ENCODE assay signal across 34 mouse cellular contexts in the genomic region with DNA sequence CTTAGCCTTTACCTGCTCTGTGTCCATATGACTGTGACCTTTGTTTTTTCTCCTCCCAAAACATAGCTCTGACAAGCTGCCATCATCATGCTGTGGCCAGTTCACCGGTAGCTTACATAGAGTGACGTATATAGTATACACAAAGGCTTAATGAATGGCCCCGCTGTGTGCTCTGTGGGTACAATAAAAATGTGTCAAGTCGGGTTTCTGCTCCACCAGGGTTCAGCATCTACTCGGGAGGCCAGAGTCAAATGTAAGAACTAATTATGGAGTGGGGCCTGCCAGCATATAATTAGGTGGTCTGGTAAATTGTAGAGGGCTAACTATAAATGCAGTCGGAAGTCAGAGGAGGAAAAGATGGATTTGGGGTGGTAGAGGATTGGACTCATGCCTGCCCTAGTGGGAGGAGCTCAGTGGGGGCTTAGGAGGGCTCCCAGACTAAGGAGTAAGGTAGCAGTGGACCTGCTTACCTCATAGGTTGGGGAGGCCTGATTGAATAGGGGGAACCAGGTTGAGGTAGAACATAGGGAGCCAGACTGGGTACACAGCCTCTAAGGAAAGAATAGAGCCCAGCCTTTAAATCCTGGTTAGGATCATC. TPM values are rescaled to one million over a fixed set of nuclear protein-coding genes. Genes with fewer than 3 reads are reported as not detected.
DNase-seq lines count a peak whose midpoint lies in the region; ATAC-seq and TF ChIP-seq lines count a peak whose summit lies in the region.
"Had no signal": no experiment of that assay in that cellular context is flagged by ENCODE, and none has a peak within 500 bp of the region (broad histone marks: within the 10 kb centered on the region; RNA-seq: fewer than 3 reads in every experiment).

No protein-coding gene starts in this region.

- no peaks in the 10 kb centered on the region for H3K36me3 ChIP-seq in liver, embryonic 11.5 days (ENCODE audit: control insufficient read depth, insufficient read depth, low read length)
- H3K36me3 ChIP-seq in liver, embryonic 12.5 days: no peaks in the 10 kb centered on the region
- H3K36me3 ChIP-seq in embryonic facial prominence, embryonic 13.5 days: no peaks in the 10 kb centered on the region
- no peaks in the 10 kb centered on the region for H3K36me3 ChIP-seq in limb, embryonic 14.5 days (ENCODE audit: control insufficient read depth, insufficient read depth, low read length)
- H3K36me3 ChIP-seq: heart, embryonic 15.5 days; hindbrain, embryonic 13.5 days; kidney, embryonic 15.5 days; midbrain, embryonic 15.5 days had no signal

- H3K4me3 ChIP-seq in liver, embryonic 11.5 days (ENCODE audit: low read depth, low read length): no peak overlapping the region
- no peak overlapping the region for H3K4me3 ChIP-seq in liver, embryonic 12.5 days
- H3K4me3 ChIP-seq in embryonic facial prominence, embryonic 13.5 days: no peak overlapping the region
- no peak overlapping the region for H3K4me3 ChIP-seq in limb, embryonic 14.5 days (replicated peaks; ENCODE audit: low read length)
- H3K4me3 ChIP-seq: heart, embryonic 15.5 days; hindbrain, embryonic 13.5 days; kidney, embryonic 15.5 days; left cerebral cortex, adult 2 months; megakaryocyte, embryonic 14.5 days; midbrain, embryonic 15.5 days had no signal

- no peak overlapping the region for H3K27ac ChIP-seq in liver, embryonic 11.5 days (ENCODE audit: low read depth, low read length)
- H3K27ac ChIP-seq in liver, embryonic 12.5 days: no peak overlapping the region
- H3K27ac ChIP-seq in embryonic facial prominence, embryonic 13.5 days: no peak overlapping the region
- H3K27ac ChIP-seq in limb, embryonic 14.5 days (replicated peaks; ENCODE audit: low read depth, low read length): no peak overlapping the region
- H3K27ac ChIP-seq: heart, embryonic 15.5 days; hindbrain, embryonic 13.5 days; kidney, embryonic 15.5 days; left cerebral cortex, adult 2 months; midbrain, embryonic 15.5 days had no signal

- WGBS in liver, embryonic 11.5 days: 75% methylated on average over 6 of the region's 6 CpGs
- 65% methylated on average over 6 of the region's 6 CpGs for WGBS in liver, embryonic 12.5 days (ENCODE audit: insufficient replicate concordance)
- 65% methylated on average over 6 of the region's 6 CpGs for WGBS in embryonic facial prominence, embryonic 13.5 days
- WGBS in limb, embryonic 14.5 days: 29% methylated on average over 6 of the region's 6 CpGs

- no peaks in the 10 kb centered on the region; the same call in 1 of the 2 replicates for H3K27me3 ChIP-seq in liver, embryonic 11.5 days (replicated peaks; ENCODE audit: control insufficient read depth, insufficient read depth, low read length)
- no peaks in the 10 kb centered on the region for H3K27me3 ChIP-seq in liver, embryonic 12.5 days (replicated peaks)
- H3K27me3 ChIP-seq in embryonic facial prominence, embryonic 13.5 days: peaks cover 3% of the 10 kb centered on the region; the same call in 1 of the 2 replicates
- no peaks in the 10 kb centered on the region for H3K27me3 ChIP-seq in limb, embryonic 14.5 days (ENCODE audit: control insufficient read depth, insufficient read depth, low read length)
- H3K27me3 ChIP-seq: CH12.LX; heart, embryonic 15.5 days; megakaryocyte, embryonic 14.5 days; midbrain, embryonic 15.5 days had no signal

- DNase-seq in liver, embryonic 11.5 days (ENCODE audit: low spot score): peak; percentile 17
- DNase-seq in forelimb bud, embryonic 11.5 days (ENCODE audit: low read depth, low spot score): peak; percentile 54
- no peak for DNase-seq in limb, embryonic 14.5 days (ENCODE audit: low spot score)
- DNase-seq in right cerebral cortex, postnatal 25 days: no peak
- no peak for DNase-seq in adrenal gland, postnatal 10 days
- DNase-seq: adrenal gland, adult 8-10 months; B cell, adult 2 months; cerebellum, adult 9-10 months; cerebellum, postnatal 36 days; kidney, adult 18-20 months; kidney, postnatal 25 days; liver, postnatal 0 days; lung, postnatal 4 days; spleen, adult 18-20 months; thymus, postnatal 25 days had no signal

- no peak for ATAC-seq in liver, embryonic 11.5 days (replicated peaks; ENCODE audit: low FRiP score)
- ATAC-seq in liver, embryonic 12.5 days: no peak
- ATAC-seq in embryonic facial prominence, embryonic 13.5 days (ENCODE audit: insufficient number of reproducible peaks, insufficient read depth, low FRiP score, low TSS enrichment, low read depth): 0 out of 2 replicates have a peak, but pooled peaks have one; percentile 20
- ATAC-seq in limb, embryonic 14.5 days (ENCODE audit: low FRiP score, low read depth): 0 out of 2 replicates have a peak, but pooled peaks have one; percentile 50
- ATAC-seq: activated CD4-positive, CD25-positive, alpha-beta regulatory T cell, adult 4 months; forebrain, embryonic 14.5 days; liver, postnatal 0 days; lung, postnatal 0 days; midbrain, embryonic 15.5 days had no signal

- H3K4me1 ChIP-seq in liver, embryonic 11.5 days (replicated peaks; ENCODE audit: control insufficient read depth, insufficient read depth, low read length): no peaks in the 10 kb centered on the region
- H3K4me1 ChIP-seq in liver, embryonic 12.5 days: no peaks in the 10 kb centered on the region
- no peaks in the 10 kb centered on the region for H3K4me1 ChIP-seq in embryonic facial prominence, embryonic 13.5 days
- no peaks in the 10 kb centered on the region for H3K4me1 ChIP-seq in limb, embryonic 14.5 days (ENCODE audit: control insufficient read depth, insufficient read depth, low read length)
- H3K4me1 ChIP-seq: heart, embryonic 15.5 days; hindbrain, embryonic 13.5 days; kidney, embryonic 15.5 days; megakaryocyte, embryonic 14.5 days; midbrain, embryonic 15.5 days had no signal

- TF ChIP-seq POLR2A in limb, embryonic 14.5 days (IDR thresholded peaks at IDR 0.05; ENCODE audit: borderline replicate concordance, extremely low read depth, insufficient read depth, insufficient read length): no peak

- no peak overlapping the region for H3K9ac ChIP-seq in liver, embryonic 11.5 days (ENCODE audit: low read depth, low read length)
- H3K9ac ChIP-seq in liver, embryonic 12.5 days: no peak overlapping the region
- no peak overlapping the region for H3K9ac ChIP-seq in embryonic facial prominence, embryonic 13.5 days
- no peak overlapping the region for H3K9ac ChIP-seq in limb, embryonic 14.5 days (ENCODE audit: low read depth, low read length, severe bottlenecking)
- H3K9ac ChIP-seq: heart, embryonic 15.5 days; hindbrain, embryonic 13.5 days; kidney, embryonic 15.5 days; liver, postnatal 0 days; midbrain, embryonic 15.5 days had no signal

- no peak overlapping the region for H3K4me2 ChIP-seq in liver, embryonic 11.5 days
- H3K4me2 ChIP-seq in liver, embryonic 12.5 days: no peak overlapping the region
- no peak overlapping the region for H3K4me2 ChIP-seq in embryonic facial prominence, embryonic 13.5 days
- H3K4me2 ChIP-seq in limb, embryonic 14.5 days (replicated peaks; ENCODE audit: low read depth, low read length, severe bottlenecking): no peak overlapping the region
- H3K4me2 ChIP-seq: heart, embryonic 15.5 days; hindbrain, embryonic 13.5 days; kidney, embryonic 15.5 days; midbrain, embryonic 15.5 days had no signal

- H3K9me3 ChIP-seq in liver, embryonic 11.5 days (ENCODE audit: control insufficient read depth, low read length): no peaks in the 10 kb centered on the region; the same call in 1 of the 2 replicates
- H3K9me3 ChIP-seq in liver, embryonic 12.5 days (replicated peaks): no peaks in the 10 kb centered on the region
- peaks cover 4% of the 10 kb centered on the region; the same call in 1 of the 2 replicates for H3K9me3 ChIP-seq in embryonic facial prominence, embryonic 13.5 days
- peaks cover 9% of the 10 kb centered on the region; the same call in 1 of the 2 replicates for H3K9me3 ChIP-seq in limb, embryonic 14.5 days (ENCODE audit: control insufficient read depth, low read length)
- H3K9me3 ChIP-seq: hindbrain, embryonic 13.5 days; midbrain, embryonic 15.5 days had no signal

RNA-seq across cellular contexts. Expression of a gene that starts 32.0 kb away (rescaled TPM):
- 1.9 and 2.0 TPM in 2 replicates for polyA plus RNA-seq in liver, embryonic 11.5 days (2014; fragmentation: Nextera tagmentation; extraction: Ambion mirVana)
- polyA plus RNA-seq in liver, embryonic 12.5 days (2016; fragmentation: Nextera tagmentation; extraction: Ambion mirVana): 0.63 and 0.98 TPM in 2 replicates
- polyA plus RNA-seq in embryonic facial prominence, embryonic 13.5 days (2015; fragmentation: Nextera tagmentation; extraction: Ambion mirVana): 1.4 and 6.5 TPM in 2 replicates
- 1.3 and 1.6 TPM in 2 replicates for polyA plus RNA-seq in limb, embryonic 14.5 days (2012; rRNA removed)
- polyA plus RNA-seq in limb, embryonic 14.5 days (2014; fragmentation: Nextera tagmentation; extraction: Ambion mirVana): 0.84 and 2.3 TPM in 2 replicates
- total RNA-seq in adrenal gland, postnatal 10 days (2021): under 1 TPM in 1 of 2 experiments, not detected in 1; 0.75 TPM
- total RNA-seq: gastrocnemius, adult 8-10 months; gastrocnemius, postnatal 4 days; heart, postnatal 25 days; layer of hippocampus, adult 18-20 months; layer of hippocampus, postnatal 10 days; left cerebral cortex, adult 2 months; left cerebral cortex, postnatal 25 days; neutrophil, adult 5-6 weeks had no signal

Comparison
In these comparisons a context has a peak if more than half of its experiments do, and no peak if none do; other contexts are left out.
1. ATAC-seq: peak in embryonic facial prominence, embryonic 13.5 days (single experiment) and limb, embryonic 14.5 days (single experiment); none in liver, embryonic 11.5 days (single experiment) and liver, embryonic 12.5 days (single experiment).
2. DNase-seq: peak in liver, embryonic 11.5 days (single experiment) and forelimb bud, embryonic 11.5 days (single experiment); none in limb, embryonic 14.5 days (single experiment), right cerebral cortex, postnatal 25 days (single experiment) and adrenal gland, postnatal 10 days (single experiment).